Mouse (Mus musculus) effector memory CD4-positive, alpha-beta T cell, adult 5 months (primary cell): ENCODE data around the gene Sptb. TPM values are rescaled to one million over a fixed set of nuclear protein-coding genes. Genes with fewer than 3 reads are reported as not detected.

Experiments used
- polyA plus RNA-seq: library from polyadenylated mRNA; unstranded; fragments of 100-300 nt; shearing (Covaris generic); gene quantifications from one replicate; pipeline ENCODE4 v1.2.1, GENCODE M21; 2017

The Sptb gene
- polyA plus RNA-seq: 1.7 TPM

DNA sequence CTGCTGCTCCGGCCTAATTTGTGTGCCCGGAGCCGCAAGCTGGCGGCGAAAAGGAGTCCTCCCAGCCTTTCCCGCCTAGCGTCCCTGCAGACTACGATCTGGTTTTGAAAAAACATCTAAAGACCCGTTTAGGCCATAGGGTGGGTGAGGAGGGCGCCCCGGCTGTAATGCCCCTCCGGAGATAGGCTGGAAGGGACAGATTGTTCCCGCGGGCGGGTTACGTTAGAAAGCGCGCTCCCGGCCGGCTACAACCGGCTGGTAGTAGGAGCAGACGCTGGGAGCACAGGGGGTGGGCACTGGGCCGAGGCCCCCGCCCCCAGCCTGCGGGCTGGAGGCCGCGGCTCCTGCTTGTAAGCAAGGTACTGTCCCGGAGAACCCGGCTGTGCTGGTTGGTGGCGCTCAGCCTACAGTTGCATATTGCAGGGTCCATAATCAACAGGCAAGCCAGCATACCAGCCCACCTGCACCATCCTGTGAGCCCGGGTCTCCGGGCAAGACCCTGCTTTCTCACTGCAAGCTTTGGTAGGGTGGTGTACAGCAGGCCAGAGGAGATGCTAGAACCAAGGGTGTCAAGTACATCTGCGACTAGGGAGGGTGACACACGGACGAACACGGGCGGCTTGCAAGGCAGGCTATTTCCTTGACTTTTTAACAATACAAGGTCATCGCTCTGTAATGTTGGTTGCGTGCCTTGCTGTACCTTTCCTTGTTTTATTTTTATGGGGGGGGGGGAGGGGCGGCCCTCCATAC is at the start of gene Sptb:
Gene Sptb (minus strand): TSS at position 197 of the 750 bp plus-strand sequence.

DNA sequence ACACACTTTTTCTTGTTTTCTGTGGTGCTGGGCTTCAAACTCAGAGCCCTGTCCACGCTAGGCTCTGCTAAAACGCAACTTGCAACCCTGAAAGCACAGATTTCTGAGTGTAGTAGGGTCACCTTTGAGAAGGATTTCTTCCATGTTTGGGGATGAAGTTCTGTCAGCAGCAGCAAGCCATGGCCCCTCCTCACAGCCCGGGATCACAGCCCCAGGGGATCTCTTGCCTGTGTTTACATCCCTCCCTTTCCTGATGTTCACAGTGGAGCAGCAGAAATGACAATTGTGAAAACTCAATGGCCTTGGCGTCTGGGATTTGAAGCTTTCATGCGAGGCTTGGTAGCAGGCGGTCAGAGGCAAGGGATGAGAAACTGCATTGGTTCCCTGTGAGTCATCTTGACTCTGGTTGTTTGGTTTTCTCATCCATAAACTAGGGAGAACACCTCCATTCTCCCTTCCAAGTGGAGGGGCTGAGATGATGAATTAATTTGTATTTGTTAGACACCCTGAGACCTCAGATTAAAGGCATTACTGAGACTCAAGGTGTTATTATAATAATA is 179.7 kb downstream of the Sptb start, which contains the start of gene Plekhg3:
Gene Plekhg3 (plus strand): TSS at position 312 of the 560 bp plus-strand sequence.

Other genes starting within 250 kb of the Sptb start
- 2.9 TPM for gene Plekhg3, start 179.7 kb downstream of the Sptb start, polyA plus RNA-seq
- 118 TPM for gene Churc1, start 55.0 kb upstream of the Sptb start, polyA plus RNA-seq
- 6.1 TPM for gene Fntb, start 55.0 kb upstream of the Sptb start, polyA plus RNA-seq
- not detected for gene Gpx2, start 85.0 kb upstream of the Sptb start, polyA plus RNA-seq
- gene Rab15, start 112.4 kb upstream of the Sptb start, polyA plus RNA-seq: not detected